Mouse (Mus musculus) G1E (cell line): Measurements from ENCODE around the gene Lrrc4c. TPM values are rescaled to one million over a fixed set of nuclear protein-coding genes. Genes with fewer than 3 reads are reported as not detected.

Experiments used
- ATAC-seq: 2 replicates; pipeline ENCODE4 v1.8.0; 2016; ENCODE audit warnings: mild to moderate bottlenecking; ENCODE audit not compliant: insufficient number of reproducible peaks, poor library complexity, low FRiP score, severe bottlenecking; ENCODE audit errors: extremely low read depth
- DNase-seq: peaks from one replicate; pipeline ENCODE4 v3.0.0; 2012; ENCODE audit warnings: low spot score
- H3K27me3 ChIP-seq: 2 replicates; pipeline ENCODE4 v1.6.1; 2012; ENCODE audit warnings: mild to moderate bottlenecking, low read length, inconsistent platforms; ENCODE audit not compliant: insufficient read depth
- H3K36me3 ChIP-seq: replicated peaks from 2 replicates; pipeline ENCODE3; 2012; ENCODE audit warnings: mild to moderate bottlenecking, inconsistent platforms
- H3K4me1 ChIP-seq: 2 replicates; pipeline ENCODE4 v1.6.1; 2012; ENCODE audit warnings: low read depth, low read length, inconsistent platforms, mixed read lengths; ENCODE audit not compliant: insufficient read depth
- H3K4me3 ChIP-seq: 2 replicates; pipeline ENCODE4 v1.5.1; 2012; ENCODE audit warnings: low read depth, mild to moderate bottlenecking, inconsistent platforms, low read length, moderate library complexity, mixed read lengths
- H3K9me3 ChIP-seq: replicated peaks from 2 replicates; pipeline ENCODE4 v1.6.1; 2012; ENCODE audit warnings: inconsistent platforms
- CTCF ChIP-seq: IDR thresholded peaks from 2 replicates; pipeline ENCODE4 v1.5.1; 2012; ENCODE audit warnings: low read depth, low read length, inconsistent platforms, mixed read lengths
- GATA1 ChIP-seq: IDR thresholded peaks from 2 replicates; pipeline ENCODE4 v1.6.1; 2012; ENCODE audit warnings: borderline replicate concordance, low read length, inconsistent platforms, mixed read lengths
- GATA2 ChIP-seq: IDR thresholded peaks from 2 replicates; pipeline ENCODE4 v1.6.1; 2012; ENCODE audit warnings: low read depth, low read length, inconsistent platforms, borderline replicate concordance
- POLR2AphosphoS5 ChIP-seq: IDR thresholded peaks from 2 replicates; pipeline ENCODE4 v1.6.1; 2012; ENCODE audit warnings: low read depth, low read length, inconsistent platforms; ENCODE audit not compliant: insufficient replicate concordance
- TAL1 ChIP-seq: conservative IDR thresholded peaks from 2 replicates; pipeline ENCODE4 v1.6.1; 2012; ENCODE audit warnings: low read depth, low read length, inconsistent platforms, mixed read lengths
- polyA plus RNA-seq: library from polyadenylated mRNA; stranded (reverse); fragments of >175 nt; gene quantifications from 2 replicates; pipeline ENCODE4 v1.2.3, GENCODE M21; 2012
- total RNA-seq, 2 experiments: library from RNA; stranded (forward) in 1 of 2; stranded (reverse) in 1 of 2; fragments of 200-1000 nt in 1 of 2; fragments of >200 nt in 1 of 2; fragmentation: Nextera tagmentation in 1 of 2; gene quantifications; 2 replicates each; pipeline ENCODE4 v1.2.3; 2014 to 2017

The Lrrc4c gene
- total and polyA plus RNA-seq, 3 experiments, result 0.11 TPM; not detected in 2

GRCm38 (mm10) chr2:96401186-96401811 lies 83.3 kb downstream of the Lrrc4c start:
- Histone ChIP-seq H3K9me3 (no peaks in the 10 kb centered on the region), H3K27me3 (no peaks in the 10 kb centered on the region), H3K4me1 (no peaks in the 10 kb centered on the region), H3K4me3 (no peak overlapping the region), H3K36me3 (no peaks in the 10 kb centered on the region)
- no peak for DNase-seq
- no peak for ATAC-seq
- TF ChIP-seq GATA1 (no peak), GATA2 (no peak), TAL1 (no peak), CTCF (no peak), POLR2AphosphoS5 (no peak)

- DNase-seq, result no peak
- Histone ChIP-seq H3K36me3 (no peaks in the 10 kb centered on the region), H3K9me3 (no peaks in the 10 kb centered on the region), H3K4me3 (no peak overlapping the region), H3K27me3 (no peaks in the 10 kb centered on the region), H3K4me1 (no peaks in the 10 kb centered on the region)
- no peak for ATAC-seq
- no peak for TF ChIP-seq GATA2
- TF ChIP-seq TAL1, result no peak
- no peak for TF ChIP-seq GATA1
- no peak for TF ChIP-seq CTCF
- TF ChIP-seq POLR2AphosphoS5, result no peak
Observed at GRCm38 (mm10) chr2:96402514-96402913, 84.5 kb downstream of the Lrrc4c start.

DNA sequence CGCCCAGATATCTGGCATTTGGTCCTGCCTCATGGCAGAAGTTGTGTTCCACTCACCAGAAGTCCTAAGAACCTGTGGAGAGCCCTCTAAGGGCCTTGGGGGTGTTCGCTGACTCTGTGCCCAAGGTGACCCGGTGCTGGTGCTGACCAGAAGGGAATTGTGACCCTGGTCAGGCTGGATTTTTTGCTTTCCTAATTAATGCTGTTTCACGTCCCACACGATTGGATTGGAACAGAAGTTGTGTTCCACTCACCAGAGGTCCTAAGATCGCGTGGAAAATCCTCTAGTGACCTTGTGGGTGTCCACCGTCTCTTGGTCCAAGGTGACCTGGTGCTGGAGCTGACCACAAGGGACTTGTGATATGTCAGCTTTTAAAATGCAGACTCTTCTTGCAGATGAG lies 88.9 kb downstream of the Lrrc4c start:
- ATAC-seq (no peak), DNase-seq (no peak)
- Histone ChIP-seq H3K9me3 (no peaks in the 10 kb centered on the region), H3K4me1 (no peaks in the 10 kb centered on the region), H3K4me3 (no peak overlapping the region), H3K36me3 (no peaks in the 10 kb centered on the region), H3K27me3 (no peaks in the 10 kb centered on the region)
- TF ChIP-seq GATA1, result no peak
- TF ChIP-seq TAL1, result no peak
- TF ChIP-seq POLR2AphosphoS5, result no peak
- no peak for TF ChIP-seq GATA2

- TF ChIP-seq TAL1 (no peak), POLR2AphosphoS5 (no peak), GATA1 (no peak), GATA2 (no peak), CTCF (no peak)
- ATAC-seq (no peak), DNase-seq (no peak)
- no peaks in the 10 kb centered on the region for H3K27me3 ChIP-seq
- H3K9me3 ChIP-seq, result no peaks in the 10 kb centered on the region
- H3K4me1 ChIP-seq, result no peaks in the 10 kb centered on the region
- H3K36me3 ChIP-seq, result no peaks in the 10 kb centered on the region
- no peak overlapping the region for H3K4me3 ChIP-seq
Observed at GRCm38 (mm10) chr2:96411182-96411581, 93.2 kb downstream of the Lrrc4c start.

DNA sequence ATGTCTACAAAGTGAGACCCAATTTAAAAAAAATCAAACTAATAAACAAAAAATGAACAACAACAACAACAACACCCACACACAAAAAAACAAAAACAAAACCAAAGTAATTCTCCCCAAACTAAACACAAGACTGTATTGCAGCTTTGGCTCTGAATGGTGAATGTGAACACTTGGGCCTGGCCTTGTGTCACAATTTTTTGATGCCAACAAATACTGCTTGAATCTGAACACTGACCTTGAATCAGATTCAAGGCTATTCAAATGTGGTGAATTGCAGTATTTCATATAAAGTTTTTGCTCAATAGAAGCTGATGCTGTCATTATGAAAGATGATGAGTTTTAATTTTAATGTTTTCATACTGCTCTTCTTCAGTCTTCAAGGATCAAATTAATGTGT lies 143.6 kb downstream of the Lrrc4c start:
- TF ChIP-seq CTCF (no peak), GATA2 (no peak), GATA1 (no peak), POLR2AphosphoS5 (no peak), TAL1 (no peak)
- H3K36me3 ChIP-seq, result no peaks in the 10 kb centered on the region
- no peak for ATAC-seq
- H3K4me1 ChIP-seq, result no peaks in the 10 kb centered on the region
- H3K4me3 ChIP-seq, result no peak overlapping the region
- H3K27me3 ChIP-seq, result no peaks in the 10 kb centered on the region
- DNase-seq, result no peak
- 0 out of 2 replicates have a peak, but pooled peaks cover 9% of the 10 kb centered on the region for H3K9me3 ChIP-seq

DNA sequence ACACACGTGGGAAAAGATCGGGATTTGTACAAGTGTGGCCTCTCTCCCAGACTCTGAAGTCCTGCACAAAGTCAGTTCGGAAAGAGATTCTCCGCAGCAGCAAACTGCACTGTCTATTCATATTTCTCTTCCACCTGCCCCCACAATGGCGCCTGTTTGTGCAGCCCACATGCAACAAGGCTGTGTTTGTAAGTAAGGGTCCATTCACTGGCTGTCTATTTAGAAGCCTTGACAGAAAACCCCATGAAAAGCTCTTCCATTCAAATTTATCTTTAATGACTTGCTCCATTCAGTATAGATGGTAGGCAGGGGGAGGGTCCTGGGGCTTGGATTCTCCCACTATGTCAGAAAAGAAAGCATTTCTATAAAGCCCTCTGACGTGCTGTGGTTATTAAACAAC lies 157.7 kb downstream of the Lrrc4c start:
- ATAC-seq (no peak), DNase-seq (no peak)
- TF ChIP-seq TAL1 (no peak), CTCF (no peak), GATA1 (no peak), GATA2 (no peak), POLR2AphosphoS5 (no peak)
- H3K4me3 ChIP-seq, result no peak overlapping the region
- H3K9me3 ChIP-seq, result no peaks in the 10 kb centered on the region
- no peaks in the 10 kb centered on the region for H3K36me3 ChIP-seq
- no peaks in the 10 kb centered on the region for H3K4me1 ChIP-seq
- H3K27me3 ChIP-seq, result no peaks in the 10 kb centered on the region

GRCm38 (mm10) chr2:96499116-96499882 lies 181.3 kb downstream of the Lrrc4c start:
- Histone ChIP-seq H3K27me3 (no peaks in the 10 kb centered on the region), H3K36me3 (no peaks in the 10 kb centered on the region), H3K4me1 (no peaks in the 10 kb centered on the region), H3K4me3 (no peak overlapping the region), H3K9me3 (peaks cover 4% of the 10 kb centered on the region)
- TF ChIP-seq POLR2AphosphoS5, result no peak
- no peak for TF ChIP-seq GATA2
- no peak for TF ChIP-seq TAL1
- no peak for TF ChIP-seq GATA1
- no peak for TF ChIP-seq CTCF
- ATAC-seq, result no peak
- DNase-seq, result no peak
